Mouse (Mus musculus) stomach, embryonic 14.5 days (tissue): ENCODE data around the gene Naa40. TPM values are rescaled to one million over a fixed set of nuclear protein-coding genes. Genes with fewer than 3 reads are reported as not detected.

Experiments used
- ATAC-seq: fragments of 200-750 bp; cut with Nextera tagmentation; 2 replicates; pipeline ENCODE4 v1.8.0; 2017; ENCODE audit warnings: low read depth, moderate TSS enrichment; ENCODE audit not compliant: insufficient number of reproducible peaks, insufficient read depth, low FRiP score
- H3K27ac ChIP-seq: fragments of 300-500 bp; sonication (generic); 2 replicates; pipeline ENCODE4 v1.5.1; 2014; ENCODE audit warnings: mild to moderate bottlenecking, low read length, moderate library complexity, mixed read lengths
- H3K27me3 ChIP-seq: fragments of 300-500 bp; sonication (generic); 2 replicates; pipeline ENCODE4 v1.6.1; 2014; ENCODE audit warnings: low read length, control low read depth, mixed read lengths; ENCODE audit not compliant: control insufficient read depth, insufficient read depth
- H3K36me3 ChIP-seq: fragments of 300-500 bp; sonication (generic); 2 replicates; pipeline ENCODE4 v1.6.1; 2014; ENCODE audit warnings: mild to moderate bottlenecking, control low read depth, low read length, moderate library complexity, mixed read lengths; ENCODE audit not compliant: control insufficient read depth, insufficient read depth
- H3K4me1 ChIP-seq: fragments of 300-500 bp; sonication (generic); 2 replicates; pipeline ENCODE4 v1.6.1; 2014; ENCODE audit warnings: low read length, control low read depth, mixed read lengths; ENCODE audit not compliant: control insufficient read depth, insufficient read depth
- H3K4me2 ChIP-seq: fragments of 300-500 bp; sonication (generic); replicated peaks from 2 replicates; pipeline ENCODE4 v1.6.1; 2014; ENCODE audit warnings: low read depth, low read length, control low read depth
- H3K4me3 ChIP-seq: fragments of 300-500 bp; sonication (generic); 2 replicates; pipeline ENCODE4 v1.5.1; 2014; ENCODE audit warnings: low read depth, low read length, control low read depth
- H3K9ac ChIP-seq: fragments of 300-500 bp; sonication (generic); replicated peaks from 2 replicates; pipeline ENCODE4 v1.6.1; 2014; ENCODE audit warnings: low read depth, mild to moderate bottlenecking, control low read depth, low read length, moderate library complexity, mixed read lengths
- H3K9me3 ChIP-seq: fragments of 300-500 bp; sonication (generic); 2 replicates; pipeline ENCODE4 v1.6.1; 2016; ENCODE audit warnings: low read depth, low read length, control low read depth; ENCODE audit not compliant: control insufficient read depth
- WGBS: fragments of 180-500 bp; shearing (Covaris S2); extraction: QIAGEN DNeasy Blood & Tissue Kit; methylation state at CpG from one replicate; pipeline ENCODE4 v1.1.7; 2014; 5-methylcytosine and 5-hydroxymethylcytosine counted together
- polyA plus RNA-seq: library from polyadenylated mRNA; unstranded; fragments of >200 nt; fragmentation: Nextera tagmentation; extraction: Ambion mirVana; gene quantifications from 2 replicates; pipeline ENCODE4 v1.2.1, GENCODE M21; 2014

The Naa40 gene
- polyA plus RNA-seq, 1 experiment from 2014 or later: 59.6 TPM

DNA sequence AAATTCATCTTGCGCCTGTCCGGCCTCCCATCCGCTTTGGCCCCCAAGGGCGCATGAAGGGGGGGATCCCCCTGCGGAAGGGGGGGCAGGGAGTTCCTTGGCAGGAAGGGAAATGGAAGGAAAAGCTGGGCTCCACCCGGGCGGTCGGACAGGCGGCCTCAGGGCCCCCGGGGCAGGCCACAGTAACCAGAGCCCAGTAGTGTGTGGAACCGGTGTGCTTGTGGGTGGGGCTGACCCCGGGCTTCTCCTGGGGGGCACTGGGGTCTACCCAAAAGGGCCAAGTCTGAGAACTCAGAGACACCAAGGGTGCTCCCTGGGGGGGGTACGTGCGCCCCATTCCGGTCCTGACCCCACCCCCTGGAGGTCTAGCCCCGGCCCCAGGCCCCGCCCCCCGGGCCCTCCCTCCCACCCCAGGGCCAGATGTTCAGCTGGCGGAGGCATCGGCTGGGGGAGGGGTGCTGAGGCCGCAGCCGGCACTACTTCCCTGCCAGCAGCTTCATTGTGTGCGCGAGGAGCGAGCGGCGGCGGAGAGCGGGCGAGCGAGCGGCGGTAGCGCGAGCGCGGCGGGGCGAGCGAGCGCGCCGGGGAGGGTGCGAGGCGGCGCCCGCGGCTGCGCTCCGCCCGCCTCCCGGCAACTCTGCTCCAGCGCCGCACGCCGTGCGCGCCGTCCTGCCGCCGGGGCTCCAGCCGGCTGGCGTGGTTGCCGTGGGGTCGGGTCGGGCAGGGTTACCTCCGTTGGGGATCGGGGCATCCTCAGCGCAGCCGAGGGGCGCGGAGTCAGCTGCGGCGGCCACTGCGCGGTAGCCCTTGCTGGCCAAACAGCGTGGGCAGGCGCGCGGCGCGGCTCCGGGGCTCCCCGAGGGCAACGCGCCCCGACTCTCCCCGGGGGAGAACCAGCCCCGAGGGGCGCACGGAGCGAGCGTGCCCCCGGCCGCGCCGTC lies 27.1 kb upstream of the Naa40 start:
- peak; percentile 55 for ATAC-seq
- H3K27ac ChIP-seq: peak overlapping the region; percentile 94
- H3K27me3 ChIP-seq: no peaks in the 10 kb centered on the region
- peak overlapping the region; percentile 87 for H3K4me3 ChIP-seq
- WGBS: 1% methylated on average over 76 of the region's 97 CpGs
- peak overlapping the region; percentile 87 for H3K4me2 ChIP-seq
- peaks cover 48% of the 10 kb centered on the region for H3K4me1 ChIP-seq
- peaks cover 13% of the 10 kb centered on the region for H3K36me3 ChIP-seq
- H3K9me3 ChIP-seq: no peaks in the 10 kb centered on the region
- H3K9ac ChIP-seq: peak overlapping the region; percentile 87

DNA sequence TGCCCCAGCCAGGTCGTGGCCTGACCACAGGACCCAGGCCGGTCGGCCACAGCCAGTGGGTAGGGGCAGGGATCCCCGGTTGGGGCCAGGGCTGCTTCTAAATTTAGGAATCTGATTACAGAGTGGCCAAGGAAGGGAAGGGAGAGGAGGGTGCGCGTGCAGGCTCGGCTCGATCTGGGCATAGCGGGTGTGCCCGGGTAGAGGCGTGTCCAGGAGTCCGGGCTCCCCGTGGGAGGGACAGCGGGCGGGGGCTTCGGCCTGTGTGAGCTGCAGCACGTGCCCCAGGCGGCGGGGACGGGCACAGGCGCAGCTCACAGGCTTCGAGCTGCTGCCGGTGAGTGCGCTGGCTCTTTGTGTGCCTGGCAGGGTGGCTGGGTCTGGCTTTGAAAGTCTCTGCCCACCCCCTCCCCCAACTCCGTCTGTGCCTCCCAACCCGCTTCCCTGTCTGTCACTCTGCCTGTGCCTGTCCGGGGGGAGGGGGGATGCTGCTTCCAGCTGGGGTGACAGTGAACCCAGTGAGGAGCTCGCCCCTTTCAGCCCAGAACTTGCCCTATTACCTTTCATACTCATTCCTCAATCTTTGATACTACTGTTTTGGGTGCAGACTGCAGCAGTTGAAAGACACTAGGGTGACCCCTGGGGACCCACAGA lies 26.2 kb upstream of the Naa40 start, which contains the start of gene Rcor2:
Gene Rcor2 (plus strand): TSS at position 235 of the 651 bp plus-strand sequence.
- 5% methylated on average over 28 of the region's 28 CpGs for WGBS
- H3K27me3 ChIP-seq: no peaks in the 10 kb centered on the region

DNA sequence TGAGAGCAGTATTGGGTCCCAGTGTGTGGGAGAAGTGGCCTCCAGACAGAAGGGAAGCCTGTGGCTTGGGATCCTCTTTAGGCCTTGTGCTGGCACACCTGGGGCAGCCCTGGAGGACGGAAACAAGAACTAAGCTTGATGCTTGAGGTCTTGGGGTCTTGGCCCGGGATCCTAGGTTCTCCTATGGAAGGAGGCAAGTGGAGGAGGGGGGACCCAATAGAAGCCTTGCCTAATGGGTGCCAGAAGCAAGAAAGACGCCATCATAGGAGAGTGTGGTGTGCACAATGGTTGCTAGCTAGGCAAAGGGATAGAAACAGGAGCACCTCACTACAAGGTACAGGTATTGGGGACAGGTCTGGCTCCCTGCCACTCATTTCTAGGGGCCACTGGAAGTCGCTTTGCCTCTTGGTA lies 25.4 kb upstream of the Naa40 start:
- Histone ChIP-seq H3K27ac (peak overlapping the region; percentile 94), H3K36me3 (peaks cover 4% of the 10 kb centered on the region), H3K9ac (peak overlapping the region; percentile 10; the same call in 1 of the 2 replicates), H3K4me3 (no peak overlapping the region), H3K9me3 (no peaks in the 10 kb centered on the region; the same call in 1 of the 2 replicates), H3K27me3 (no peaks in the 10 kb centered on the region), H3K4me2 (peak overlapping the region; percentile 16; the same call in 1 of the 2 replicates), H3K4me1 (peaks cover 48% of the 10 kb centered on the region)
- ATAC-seq: no peak
- 49% methylated on average over 4 of the region's 4 CpGs for WGBS

More for the DNA sequence above, 26.2 kb upstream of the Naa40 start, which contains the start of gene Rcor2:
- H3K36me3 ChIP-seq: peaks cover 9% of the 10 kb centered on the region
- H3K4me3 ChIP-seq: peak within 1 kb of the TSS; percentile 87
- H3K9ac ChIP-seq: peak within 1 kb of the TSS; percentile 87
- peak within 1 kb of the TSS; percentile 87 for H3K4me2 ChIP-seq
- peak; percentile 66 for ATAC-seq
- H3K4me1 ChIP-seq: peaks cover 48% of the 10 kb centered on the region
- H3K9me3 ChIP-seq: no peaks in the 10 kb centered on the region; the same call in 1 of the 2 replicates
- H3K27ac ChIP-seq: peak within 1 kb of the TSS; percentile 94

DNA sequence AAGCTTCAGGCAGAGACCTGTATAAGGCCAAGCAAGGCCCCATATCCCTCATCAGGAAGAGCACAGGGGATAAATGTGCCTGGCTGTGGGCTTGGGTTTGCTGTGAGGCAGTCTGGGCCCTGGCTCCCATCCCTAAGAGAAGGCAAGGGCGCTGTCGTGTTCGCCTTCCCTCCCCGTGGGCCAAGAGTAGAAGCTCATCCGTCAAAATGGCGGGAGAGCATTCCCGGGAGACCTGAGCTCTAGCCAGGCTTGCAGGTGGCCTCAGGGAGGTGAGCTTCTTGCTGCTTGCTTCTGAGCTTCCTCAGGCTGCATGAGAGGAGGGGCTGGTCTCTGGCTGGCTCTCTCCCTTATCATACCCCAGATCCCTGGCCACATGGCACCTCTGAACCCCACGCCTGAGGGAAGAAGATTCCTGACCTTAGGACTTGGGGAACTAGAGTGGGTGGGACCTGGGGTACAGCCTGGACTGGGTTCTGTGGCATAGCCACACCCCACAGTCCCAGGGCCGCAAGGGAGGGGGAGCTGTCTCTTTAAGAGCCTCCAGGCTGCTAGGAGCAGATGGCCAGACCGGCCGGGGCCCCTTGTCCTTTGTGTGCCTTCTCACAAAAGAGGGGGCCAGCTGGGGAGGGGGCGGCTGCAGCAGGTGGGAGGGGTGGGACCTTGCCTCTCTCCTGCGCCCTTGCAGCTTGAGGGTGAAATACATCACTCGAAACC lies 24.7 kb upstream of the Naa40 start:
- Histone ChIP-seq H3K4me2 (peak overlapping the region; percentile 16), H3K36me3 (peaks cover 3% of the 10 kb centered on the region; the same call in 1 of the 2 replicates), H3K27ac (peak overlapping the region; percentile 94), H3K9me3 (no peaks in the 10 kb centered on the region; the same call in 1 of the 2 replicates), H3K4me3 (no peak overlapping the region), H3K27me3 (no peaks in the 10 kb centered on the region), H3K9ac (0 out of 2 replicates have a peak overlapping the region, but pooled peaks have one; percentile 10), H3K4me1 (peaks cover 48% of the 10 kb centered on the region)
- 16% methylated on average over 14 of the region's 14 CpGs for WGBS
- ATAC-seq: peak; percentile 12; the same call in 1 of the 2 replicates

DNA sequence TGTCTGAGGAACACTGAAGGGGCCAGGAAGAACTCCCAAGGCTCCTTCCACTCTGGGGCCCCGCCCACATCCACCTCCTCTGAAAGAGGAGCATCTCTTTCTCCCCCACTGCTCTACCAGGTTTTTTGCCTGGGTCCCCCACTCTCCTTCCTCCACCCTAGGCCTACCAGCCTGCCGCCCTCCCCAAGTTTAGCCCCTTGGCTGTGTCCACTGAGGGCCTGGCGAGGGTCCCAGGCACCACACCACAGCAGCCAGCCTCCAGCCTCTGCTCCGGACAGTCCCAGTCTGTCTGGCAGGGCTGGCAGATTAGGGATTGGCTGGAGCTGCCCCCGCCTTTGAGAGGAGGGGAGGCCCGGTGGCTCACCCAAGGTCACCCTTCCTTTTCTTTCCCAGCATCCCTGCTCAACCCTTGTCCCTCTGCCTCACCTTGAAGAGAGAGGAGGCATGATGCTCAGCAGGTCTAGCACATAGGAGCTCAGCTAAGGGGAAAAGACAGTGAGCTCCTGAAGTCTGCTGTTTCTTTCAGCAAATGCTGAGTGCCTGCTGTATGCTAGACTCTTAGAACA lies 23.9 kb upstream of the Naa40 start:
- Histone ChIP-seq H3K4me1 (peaks cover 45% of the 10 kb centered on the region), H3K9me3 (no peaks in the 10 kb centered on the region; the same call in 1 of the 2 replicates), H3K27me3 (no peaks in the 10 kb centered on the region), H3K27ac (peak overlapping the region; percentile 94; the same call in 1 of the 2 replicates), H3K4me2 (no peak overlapping the region), H3K36me3 (no peaks in the 10 kb centered on the region), H3K4me3 (no peak overlapping the region), H3K9ac (no peak overlapping the region)
- 27% methylated on average over 6 of the region's 6 CpGs for WGBS
- no peak for ATAC-seq

DNA sequence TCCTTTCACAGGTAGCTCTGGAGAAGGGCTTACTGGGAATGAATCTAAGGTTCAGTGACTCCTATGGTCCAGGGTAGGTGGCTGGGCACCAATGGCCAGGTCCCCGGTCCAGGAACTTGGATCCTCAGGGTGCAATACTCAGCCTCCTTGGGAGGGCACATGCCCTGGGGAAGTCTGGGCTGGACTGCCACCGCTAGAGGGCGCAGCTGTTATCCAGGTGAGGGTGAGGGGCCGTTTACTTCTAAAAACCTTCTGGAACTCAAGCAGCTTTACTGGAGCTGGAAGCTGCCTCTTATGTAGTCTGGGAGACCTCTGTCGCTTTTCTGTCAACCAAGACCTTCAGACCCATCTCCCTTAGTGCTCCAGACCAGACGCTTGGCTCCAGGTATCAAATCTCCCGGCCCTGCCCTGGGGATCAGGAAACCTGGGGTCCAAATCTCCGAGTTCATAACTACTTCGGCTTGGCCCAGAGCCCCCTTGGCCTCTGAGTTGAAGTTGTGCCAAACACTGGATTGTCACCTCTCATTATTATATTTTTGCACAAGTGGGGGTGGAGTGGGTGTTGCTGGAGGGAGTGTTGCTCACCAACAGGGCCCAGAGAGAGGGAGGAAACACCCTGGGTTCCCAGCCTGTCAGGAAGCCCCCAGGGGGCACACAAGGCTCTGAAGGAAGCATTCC lies 23.2 kb upstream of the Naa40 start:
- Histone ChIP-seq H3K4me2 (no peak overlapping the region), H3K9ac (no peak overlapping the region), H3K27ac (peak overlapping the region; percentile 94; the same call in 1 of the 2 replicates), H3K9me3 (no peaks in the 10 kb centered on the region; the same call in 1 of the 2 replicates), H3K4me3 (no peak overlapping the region), H3K4me1 (peaks cover 39% of the 10 kb centered on the region), H3K27me3 (no peaks in the 10 kb centered on the region), H3K36me3 (no peaks in the 10 kb centered on the region)
- whole genome bisulfite sequencing: 13% methylated on average over 9 of the region's 9 CpGs
- ATAC-seq: no peak; the same call in 1 of the 2 replicates

DNA sequence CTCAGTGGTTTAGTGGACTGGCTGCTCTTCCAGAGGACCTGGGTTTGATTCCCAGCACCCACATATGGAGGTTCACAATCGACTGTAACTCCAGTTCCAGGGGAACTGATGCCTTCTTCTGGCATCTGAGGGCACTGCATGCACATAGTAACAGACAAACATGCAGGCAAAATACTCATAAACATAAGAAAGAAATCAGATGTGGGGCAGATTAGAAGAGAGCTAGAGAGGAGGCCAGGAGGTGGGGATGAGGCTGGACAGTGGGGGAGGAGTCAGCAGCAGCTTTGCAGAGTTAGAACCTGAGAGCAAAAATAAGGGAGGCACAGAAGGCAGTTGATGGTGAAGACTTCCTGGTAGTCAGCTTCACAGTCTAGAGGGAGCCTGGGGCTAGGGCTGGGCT lies 21.6 kb upstream of the Naa40 start:
- H3K9ac ChIP-seq: no peak overlapping the region
- no peak overlapping the region for H3K27ac ChIP-seq
- no peaks in the 10 kb centered on the region for H3K27me3 ChIP-seq
- H3K4me1 ChIP-seq: peaks cover 35% of the 10 kb centered on the region
- 83% methylated on average over 1 of the region's 1 CpGs for WGBS
- H3K4me3 ChIP-seq: no peak overlapping the region
- H3K9me3 ChIP-seq: no peaks in the 10 kb centered on the region; the same call in 1 of the 2 replicates
- H3K36me3 ChIP-seq: no peaks in the 10 kb centered on the region
- no peak for ATAC-seq
- no peak overlapping the region for H3K4me2 ChIP-seq
